Mouse (Mus musculus) retina, postnatal 1 day (tissue): Measurements from ENCODE around the gene Unc45b.
"Not testable (repeated sequence)": the region's sequence is repeated elsewhere in the genome, so short reads cannot be mapped to it uniquely, and the experiment has no call there.

Experiments
- DNase-seq: peaks from one replicate; pipeline ENCODE4 v3.0.0-alpha.2; 2012

Gene Unc45b

DNA sequence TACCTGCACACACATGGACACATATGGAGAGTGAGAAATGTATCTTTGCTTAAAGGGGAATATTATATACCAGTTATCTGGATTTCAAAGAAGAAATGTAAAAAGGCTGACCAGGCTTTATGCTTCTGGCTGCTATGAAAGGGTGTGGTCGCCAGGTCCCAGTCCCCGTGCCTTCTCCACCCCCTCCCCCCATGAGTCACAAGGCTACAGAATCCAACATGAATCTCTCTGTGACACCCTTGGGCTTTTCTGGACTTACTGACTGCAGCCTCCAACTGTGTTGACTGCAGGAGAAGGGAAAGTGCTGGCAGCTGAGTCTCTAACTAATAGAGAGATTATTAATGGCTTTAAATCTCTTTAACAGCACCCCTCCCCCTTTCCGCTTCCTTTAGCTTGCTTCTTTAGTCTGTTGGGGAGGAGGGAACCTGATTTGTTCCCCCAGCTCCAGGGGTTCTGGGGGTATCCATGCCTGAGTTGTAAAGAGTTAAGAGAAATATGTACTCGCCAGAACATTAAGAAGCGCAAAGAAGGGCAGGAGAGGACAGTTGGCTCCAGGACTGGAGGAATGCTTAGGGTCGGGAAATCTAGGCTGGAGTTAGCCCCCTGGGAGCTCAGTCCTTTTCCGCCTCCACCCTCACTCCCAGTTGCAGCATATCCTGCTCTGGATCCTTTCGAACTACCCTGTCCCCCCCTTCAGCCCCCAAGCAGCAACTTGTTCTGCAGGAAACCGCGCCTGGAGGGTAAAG is 40.6 kb downstream of the Unc45b start, which contains the start of gene Slfn5:
Gene Slfn5 (plus strand): TSS at position 614 of the 746 bp plus-strand sequence.
- DNase-seq, result no peak

GRCm38 (mm10) chr11:82951865-82952611 is 41.7 kb downstream of the Unc45b start:
- no peak for DNase-seq

- no peak for DNase-seq
Observed at GRCm38 (mm10) chr11:82952612-82953542, 42.5 kb downstream of the Unc45b start.

GRCm38 (mm10) chr11:82954631-82955030 is 44.3 kb downstream of the Unc45b start:
- DNase-seq, result no peak

DNA sequence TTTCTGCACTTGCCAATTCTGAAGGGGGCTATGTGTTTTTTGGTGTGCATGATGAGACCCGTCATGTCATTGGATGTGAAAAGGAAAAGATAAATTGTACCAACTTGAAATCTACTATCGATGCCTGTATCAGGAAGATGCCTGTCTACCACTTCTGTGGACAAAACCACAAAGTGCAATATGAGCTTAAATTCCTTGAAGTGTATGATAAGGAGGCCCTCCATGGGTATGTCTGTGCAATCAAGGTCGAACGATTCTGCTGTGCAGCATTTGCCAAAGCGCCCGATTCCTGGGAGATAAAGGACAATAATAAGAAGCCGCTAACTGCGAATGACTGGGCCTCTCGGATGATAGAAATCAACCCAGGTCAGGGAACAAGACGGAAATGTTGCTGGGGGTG is 46.6 kb downstream of the Unc45b start:
- DNase-seq, result no peak

- DNase-seq, result peak; percentile 64
Observed at GRCm38 (mm10) chr11:82959613-82960012, 49.3 kb downstream of the Unc45b start.

GRCm38 (mm10) chr11:82961743-82962142 is 51.4 kb downstream of the Unc45b start:
- DNase-seq, result no peak

- no peak for DNase-seq
Observed at GRCm38 (mm10) chr11:82962215-82962614, 51.9 kb downstream of the Unc45b start.

- DNase-seq, result peak; percentile 68
Observed at GRCm38 (mm10) chr11:82970712-82971589, 60.6 kb downstream of the Unc45b start.

GRCm38 (mm10) chr11:82971590-82971974 is 61.2 kb downstream of the Unc45b start:
- no peak for DNase-seq

- DNase-seq, result no peak
Observed at GRCm38 (mm10) chr11:82973916-82974315, 63.6 kb downstream of the Unc45b start.

GRCm38 (mm10) chr11:82982409-82982808 is 72.1 kb downstream of the Unc45b start:
- DNase-seq, result not testable (repeated sequence)

GRCm38 (mm10) chr11:82983193-82983592 is 72.8 kb downstream of the Unc45b start:
- no peak for DNase-seq

DNA sequence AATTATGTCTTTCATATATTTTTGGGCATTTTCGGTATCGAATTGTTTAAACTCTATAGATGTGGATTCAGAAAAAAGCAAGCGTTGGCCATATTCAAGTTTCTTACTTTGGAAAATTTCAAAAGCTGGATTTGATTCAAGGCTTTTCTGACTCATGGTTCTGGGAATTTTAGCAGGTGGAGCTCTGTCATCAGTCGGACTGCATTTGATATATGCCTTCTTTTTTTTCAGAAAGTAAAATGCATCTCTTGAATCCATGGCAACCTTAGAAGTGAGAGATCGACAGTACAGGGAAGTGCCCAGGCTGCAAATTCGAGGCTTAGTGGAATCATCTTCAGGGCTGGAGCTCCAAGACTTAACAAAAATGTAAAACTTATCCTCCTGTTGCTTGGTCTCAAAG is 77.3 kb downstream of the Unc45b start:
- no peak for DNase-seq

DNA sequence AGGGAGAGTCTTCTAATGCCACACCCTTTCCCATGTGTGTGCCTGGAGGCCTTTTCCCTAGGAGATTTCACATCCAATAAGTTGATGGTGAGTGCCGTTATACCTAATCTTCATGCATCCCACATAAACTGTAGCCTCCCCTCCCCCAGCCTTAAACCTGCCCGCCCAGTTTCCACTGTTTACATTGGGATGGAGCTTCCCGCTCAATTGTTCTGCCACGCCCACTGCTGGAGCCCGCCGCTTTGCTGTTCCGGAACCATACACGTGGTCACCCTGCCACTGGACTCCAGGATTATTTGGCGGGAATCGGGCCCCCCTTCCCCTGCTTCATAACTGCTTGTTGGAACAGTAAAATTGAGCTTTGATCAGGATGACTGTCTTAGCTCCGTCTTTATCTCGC is 79.0 kb downstream of the Unc45b start:
- peak; percentile 11 for DNase-seq

DNA sequence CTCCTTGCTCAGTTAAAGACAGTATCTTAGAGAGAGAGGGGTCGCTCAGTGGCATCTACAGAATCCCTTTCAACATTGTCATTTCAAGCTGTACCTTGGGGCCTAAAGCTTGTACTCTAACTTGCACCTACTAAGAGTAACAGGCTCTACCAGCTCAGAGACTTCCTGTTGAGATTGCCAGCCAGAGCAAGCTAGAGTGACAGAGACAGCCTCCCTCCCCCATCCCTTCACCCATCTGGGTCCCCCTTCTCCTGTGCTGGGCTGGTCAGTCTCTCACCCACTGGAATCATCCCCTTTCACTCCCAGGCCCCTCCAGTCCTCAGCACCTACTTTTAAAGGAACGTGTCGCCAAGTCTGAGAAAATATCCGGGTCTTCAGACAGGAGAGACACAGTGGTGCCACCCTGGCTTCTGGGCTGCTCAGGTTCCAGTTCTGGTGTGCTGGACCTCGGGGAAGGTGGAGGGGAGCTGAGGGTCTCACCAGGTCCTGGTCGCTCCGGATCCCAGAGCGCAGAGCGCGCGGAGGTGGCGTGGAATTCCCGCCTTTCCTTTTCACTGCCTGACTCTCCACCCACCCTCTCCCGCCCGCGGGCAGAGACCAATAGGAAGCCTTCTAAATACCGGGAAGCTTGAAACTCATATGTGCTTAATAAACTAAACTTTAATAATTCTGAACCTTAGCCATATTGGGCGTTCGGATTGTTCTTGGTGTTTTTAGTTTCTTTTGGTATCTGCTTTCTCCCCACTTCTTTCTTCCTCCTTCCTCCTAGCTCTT is 80.4 kb downstream of the Unc45b start:
- peak; percentile 70 for DNase-seq

DNA sequence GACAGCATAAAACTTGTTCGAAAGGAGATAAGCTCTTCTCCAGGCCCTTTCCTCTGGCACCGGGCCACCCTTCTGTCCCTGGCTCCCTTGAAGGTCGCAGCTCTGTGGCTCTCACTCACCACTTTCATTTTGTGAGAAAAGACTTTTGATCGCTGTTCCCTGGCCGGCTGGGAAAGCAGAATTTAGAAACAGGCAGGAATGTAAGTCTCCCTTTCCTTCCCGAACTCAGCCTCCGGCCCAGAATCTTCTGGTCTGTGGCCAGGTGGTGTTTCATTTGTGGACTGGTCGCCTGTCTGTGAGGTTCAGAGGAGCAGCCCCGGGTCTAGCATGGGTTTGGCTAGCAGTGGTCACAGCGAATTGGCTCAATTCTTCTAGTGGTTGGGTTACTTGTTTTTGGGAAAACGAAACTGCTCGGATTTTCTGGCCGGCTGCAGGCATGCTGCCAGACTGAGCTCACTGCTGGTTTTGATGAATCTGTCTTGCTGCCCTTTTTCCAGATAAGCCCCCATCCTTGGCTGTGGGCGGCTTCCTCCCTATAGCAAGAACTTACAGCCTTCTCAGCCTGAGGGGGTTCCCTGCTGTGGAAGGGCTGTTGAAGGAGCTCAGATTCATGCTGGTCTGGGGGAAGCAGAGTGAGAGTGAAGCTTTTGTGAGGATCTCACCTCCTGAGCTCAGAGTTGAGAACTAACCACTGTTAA is 81.3 kb downstream of the Unc45b start, which contains the start of gene Slfn9:
Gene Slfn9 (minus strand): TSS at position 362 of the 698 bp plus-strand sequence.
- peak; percentile 48 for DNase-seq
